Mouse (Mus musculus) stomach, embryonic 15.5 days (tissue): ENCODE results near the gene Atf6. TPM values are rescaled to one million over a fixed set of nuclear protein-coding genes. Genes with fewer than 3 reads are reported as not detected.

Experiments
- ATAC-seq: fragments of 200-750 bp; cut with Nextera tagmentation; 2 replicates; pipeline ENCODE4 v1.8.0; 2017; ENCODE audit warnings: low read depth, moderate number of reproducible peaks, moderate TSS enrichment; ENCODE audit not compliant: insufficient read depth, low FRiP score
- H3K27ac ChIP-seq: fragments of 300-500 bp; sonication (generic); 2 replicates; pipeline ENCODE4 v1.5.1; 2015; ENCODE audit warnings: mild to moderate bottlenecking, inconsistent platforms
- H3K27me3 ChIP-seq: fragments of 300-500 bp; sonication (generic); replicated peaks from 2 replicates; pipeline ENCODE4 v1.6.1; 2015; ENCODE audit warnings: inconsistent platforms
- H3K36me3 ChIP-seq: fragments of 300-500 bp; sonication (generic); 2 replicates; pipeline ENCODE4 v1.6.1; 2015; ENCODE audit warnings: inconsistent platforms
- H3K4me1 ChIP-seq: fragments of 300-500 bp; sonication (generic); 2 replicates; pipeline ENCODE4 v1.6.1; 2015; ENCODE audit warnings: inconsistent platforms
- H3K4me2 ChIP-seq: fragments of 300-500 bp; sonication (generic); 2 replicates; pipeline ENCODE4 v1.6.1; 2015; ENCODE audit warnings: mild to moderate bottlenecking, inconsistent platforms
- H3K4me3 ChIP-seq: fragments of 300-500 bp; sonication (generic); replicated peaks from 2 replicates; pipeline ENCODE4 v1.5.1; 2015; ENCODE audit warnings: inconsistent platforms
- H3K9ac ChIP-seq: fragments of 300-500 bp; sonication (generic); 2 replicates; pipeline ENCODE4 v1.6.1; 2015; ENCODE audit warnings: inconsistent platforms
- H3K9me3 ChIP-seq: fragments of 300-500 bp; sonication (generic); 2 replicates; pipeline ENCODE4 v1.6.1; 2016; ENCODE audit warnings: inconsistent platforms
- WGBS: fragments of 180-500 bp; shearing (Covaris S2); methylation state at CpG from one replicate; pipeline ENCODE4 v1.1.7; 2015; 5-methylcytosine and 5-hydroxymethylcytosine counted together
- polyA plus RNA-seq: library from polyadenylated mRNA; unstranded; fragments of >200 nt; fragmentation: Nextera tagmentation; extraction: Ambion mirVana; gene quantifications from 2 replicates; pipeline ENCODE4 v1.2.1, GENCODE M21; 2015

The Atf6 gene
- polyA plus RNA-seq, 1 experiment from 2014 or later, result 8.9 TPM

DNA sequence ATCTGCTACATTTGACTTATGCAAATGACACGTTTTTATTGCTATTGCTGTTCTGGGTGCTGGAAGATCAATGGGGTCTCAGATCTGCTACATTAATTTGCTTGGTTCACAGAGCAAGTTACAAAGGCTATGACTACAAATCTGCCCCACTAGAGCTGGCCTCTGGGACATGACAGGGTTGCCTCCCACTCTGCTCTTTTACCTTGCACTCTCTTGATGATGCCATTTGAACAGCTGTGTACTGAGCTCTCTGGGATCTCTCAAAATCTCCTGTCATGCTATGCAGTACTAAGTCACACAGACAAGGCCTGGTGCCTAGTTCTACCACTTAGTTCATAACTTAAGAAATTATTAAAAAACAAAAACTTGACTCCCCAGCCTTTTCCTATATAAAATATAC, 79.9 kb downstream of the Atf6 start:
- no peaks in the 10 kb centered on the region for H3K27me3 ChIP-seq
- ATAC-seq, result no peak
- H3K4me3 ChIP-seq, result no peak overlapping the region
- H3K4me1 ChIP-seq, result no peaks in the 10 kb centered on the region; the same call in 1 of the 2 replicates
- H3K4me2 ChIP-seq, result no peak overlapping the region
- 63% methylated on average over 1 of the region's 1 CpGs for WGBS
- H3K27ac ChIP-seq, result no peak overlapping the region
- no peaks in the 10 kb centered on the region for H3K36me3 ChIP-seq
- no peaks in the 10 kb centered on the region for H3K9me3 ChIP-seq
- no peak overlapping the region for H3K9ac ChIP-seq

DNA sequence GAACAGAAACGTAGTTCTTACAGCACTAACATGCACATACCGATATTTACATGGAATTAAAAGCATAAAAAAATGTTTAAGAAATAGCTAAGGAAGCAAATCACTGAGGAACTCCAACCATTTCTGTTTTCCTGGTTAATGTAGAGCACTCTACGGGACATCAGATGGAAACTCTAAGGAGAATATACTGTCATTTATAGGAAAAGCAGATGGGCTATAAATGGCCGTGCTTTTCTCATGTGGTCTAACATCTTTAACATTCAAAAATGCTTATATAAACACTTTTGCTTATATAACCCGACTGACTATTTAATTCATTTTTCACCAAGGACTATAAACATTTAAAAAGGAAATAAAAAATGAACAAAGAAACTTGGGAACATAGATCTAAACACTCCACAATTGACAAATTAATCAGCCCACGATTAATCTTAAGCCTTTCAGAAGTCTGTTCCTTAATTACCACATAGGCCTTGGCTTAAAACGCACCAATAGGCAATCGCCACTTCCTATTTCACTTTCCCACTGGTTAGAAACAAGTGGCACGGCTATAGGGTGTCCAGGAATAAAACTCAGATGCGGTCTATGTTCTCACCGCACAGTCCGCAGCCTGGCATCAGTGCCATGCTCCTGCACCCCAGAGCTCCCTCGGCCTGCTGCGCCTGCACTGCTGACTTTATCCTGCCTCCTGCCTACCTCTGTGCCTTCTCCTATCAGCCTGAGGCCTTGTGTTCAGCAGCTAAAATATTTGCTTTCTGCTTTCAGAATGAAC, 80.8 kb downstream of the Atf6 start:
- Histone ChIP-seq H3K9ac (no peak overlapping the region), H3K27me3 (no peaks in the 10 kb centered on the region), H3K27ac (peak overlapping the region; percentile 60), H3K4me3 (no peak overlapping the region), H3K9me3 (no peaks in the 10 kb centered on the region), H3K4me2 (no peak overlapping the region), H3K36me3 (no peaks in the 10 kb centered on the region), H3K4me1 (no peaks in the 10 kb centered on the region; the same call in 1 of the 2 replicates)
- 58% methylated on average over 14 of the region's 14 CpGs for WGBS
- ATAC-seq, result peak; percentile 43; the same call in 1 of the 2 replicates

DNA sequence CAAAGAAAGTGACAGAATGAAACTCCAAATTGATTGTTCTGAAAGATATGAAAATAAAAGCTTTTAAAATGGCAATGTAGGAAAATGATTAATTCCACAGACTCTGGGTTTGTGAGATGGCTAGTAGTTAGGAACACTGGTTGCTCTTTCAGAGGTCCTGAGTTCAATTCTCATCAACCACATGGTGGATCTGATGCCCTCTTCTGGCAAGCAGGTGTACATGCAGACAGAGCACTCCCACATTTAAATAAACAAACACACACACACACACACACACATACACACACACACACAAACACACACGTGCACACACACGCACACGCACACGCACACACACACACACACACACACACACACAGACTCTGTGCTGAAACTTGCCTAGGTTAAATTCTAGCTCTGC, 89.9 kb downstream of the Atf6 start:
- WGBS, result 94% methylated on average over 4 of the region's 4 CpGs
- no peak overlapping the region for H3K4me3 ChIP-seq
- H3K4me1 ChIP-seq, result no peaks in the 10 kb centered on the region
- H3K36me3 ChIP-seq, result no peaks in the 10 kb centered on the region
- no peak overlapping the region for H3K27ac ChIP-seq
- H3K9ac ChIP-seq, result no peak overlapping the region
- H3K9me3 ChIP-seq, result no peaks in the 10 kb centered on the region
- H3K4me2 ChIP-seq, result no peak overlapping the region
- H3K27me3 ChIP-seq, result no peaks in the 10 kb centered on the region
- no peak for ATAC-seq

DNA sequence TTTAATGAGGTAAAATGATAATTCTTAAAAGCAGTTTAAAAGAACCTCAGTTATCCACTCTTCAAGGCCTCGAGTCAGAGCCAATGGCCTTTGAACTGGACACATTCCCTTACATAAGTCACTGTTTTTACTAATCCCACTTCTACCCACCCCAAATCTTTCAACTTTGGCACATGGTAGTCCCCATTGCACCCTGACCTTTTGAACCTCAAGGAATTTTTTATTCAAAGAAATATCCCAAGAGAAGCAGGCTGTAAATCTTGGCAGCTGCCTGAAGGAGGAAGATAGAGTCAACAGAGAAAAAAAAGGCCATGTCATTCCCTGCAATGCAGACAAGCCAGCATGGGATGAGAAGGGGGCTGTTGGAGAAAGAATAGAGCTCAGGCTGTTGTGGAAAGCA, 93.1 kb downstream of the Atf6 start:
- no peak overlapping the region for H3K27ac ChIP-seq
- 38% methylated on average over 1 of the region's 1 CpGs for WGBS
- no peak overlapping the region for H3K4me2 ChIP-seq
- no peak overlapping the region for H3K4me3 ChIP-seq
- ATAC-seq, result no peak
- H3K36me3 ChIP-seq, result no peaks in the 10 kb centered on the region; the same call in 1 of the 2 replicates
- H3K9me3 ChIP-seq, result no peaks in the 10 kb centered on the region
- H3K4me1 ChIP-seq, result 0 out of 2 replicates have a peak, but pooled peaks cover 5% of the 10 kb centered on the region
- no peaks in the 10 kb centered on the region for H3K27me3 ChIP-seq
- no peak overlapping the region for H3K9ac ChIP-seq

DNA sequence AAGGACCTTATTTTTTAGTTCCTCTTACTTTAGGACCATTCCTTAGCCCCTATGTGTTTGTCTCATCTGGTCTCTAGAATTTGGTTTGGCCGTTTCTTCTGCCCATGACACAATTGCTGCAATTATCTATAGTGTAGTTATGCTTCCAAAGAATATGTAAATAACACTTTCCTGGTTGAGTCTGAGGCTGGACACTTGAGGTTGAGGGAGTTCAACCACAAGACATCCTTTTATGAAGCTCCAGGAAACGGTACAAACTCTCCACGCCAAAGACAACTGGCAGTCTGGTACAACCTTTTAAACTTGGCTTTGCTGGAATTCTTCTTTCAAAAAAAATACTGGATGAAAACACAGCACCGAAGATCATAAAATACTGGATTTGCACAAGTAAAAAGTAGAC, 94.1 kb downstream of the Atf6 start:
- Histone ChIP-seq H3K9me3 (no peaks in the 10 kb centered on the region), H3K36me3 (no peaks in the 10 kb centered on the region; the same call in 1 of the 2 replicates), H3K27me3 (no peaks in the 10 kb centered on the region), H3K9ac (no peak overlapping the region), H3K4me1 (0 out of 2 replicates have a peak, but pooled peaks cover 5% of the 10 kb centered on the region), H3K4me2 (no peak overlapping the region), H3K4me3 (no peak overlapping the region), H3K27ac (no peak overlapping the region)
- ATAC-seq, result no peak
- 81% methylated on average over 4 of the region's 4 CpGs for WGBS

DNA sequence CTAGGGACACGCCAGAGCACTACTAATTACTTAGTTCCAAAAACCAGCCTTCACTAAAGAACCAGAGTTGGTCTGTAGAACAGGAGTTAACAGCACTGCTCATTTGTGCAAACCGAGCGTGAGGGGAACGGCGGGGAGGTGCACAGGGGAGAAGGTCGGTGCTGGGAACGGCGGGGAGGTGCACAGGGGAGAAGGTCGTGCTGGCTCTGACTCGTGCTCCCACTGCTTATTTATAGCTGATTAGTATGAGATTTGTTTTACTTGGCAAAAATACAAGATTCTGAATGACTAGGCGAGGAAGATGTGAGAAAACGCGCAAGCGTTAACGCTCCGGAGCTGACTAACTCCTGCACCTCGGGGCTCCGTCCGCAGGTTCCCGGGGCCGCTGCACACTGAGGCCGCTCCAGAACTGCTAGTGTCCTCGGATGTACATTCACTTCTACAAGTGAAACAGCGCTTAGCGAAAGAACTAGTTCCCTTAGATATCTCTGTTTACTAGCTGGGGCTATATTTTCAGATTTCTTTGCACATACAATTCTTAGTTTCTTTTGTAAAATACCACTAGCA, 96.1 kb downstream of the Atf6 start:
- H3K4me3 ChIP-seq, result no peak overlapping the region
- 48% methylated on average over 25 of the region's 25 CpGs for WGBS
- ATAC-seq, result peak; percentile 70

DNA sequence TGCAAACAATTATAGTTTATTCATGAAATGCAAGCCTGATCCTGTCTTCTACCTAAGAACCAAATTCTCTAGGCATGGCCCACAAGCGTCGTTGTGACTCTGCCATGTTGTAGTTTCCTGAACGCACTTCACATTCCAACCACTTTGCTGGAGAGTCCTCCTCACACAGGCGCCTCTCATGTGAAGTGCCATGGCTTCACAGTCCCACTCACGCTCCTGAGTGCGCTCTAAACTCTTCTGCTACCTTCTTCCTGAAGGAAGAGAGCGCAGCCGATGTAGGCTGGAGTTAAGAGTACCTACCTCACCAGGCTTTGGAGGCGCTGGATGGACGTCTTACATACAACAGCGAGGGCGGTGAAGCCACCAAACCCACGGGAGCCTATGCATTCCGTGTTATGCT, 96.9 kb downstream of the Atf6 start:
- H3K9ac ChIP-seq, result no peak overlapping the region
- no peaks in the 10 kb centered on the region; the same call in 1 of the 2 replicates for H3K36me3 ChIP-seq
- 86% methylated on average over 14 of the region's 14 CpGs for WGBS
- H3K9me3 ChIP-seq, result no peaks in the 10 kb centered on the region
- no peaks in the 10 kb centered on the region for H3K27me3 ChIP-seq
- H3K27ac ChIP-seq, result no peak overlapping the region; the same call in 1 of the 2 replicates
- H3K4me1 ChIP-seq, result 0 out of 2 replicates have a peak, but pooled peaks cover 5% of the 10 kb centered on the region
- no peak for ATAC-seq
- H3K4me3 ChIP-seq, result no peak overlapping the region
- H3K4me2 ChIP-seq, result no peak overlapping the region

More for the DNA sequence above, 96.1 kb downstream of the Atf6 start:
- Histone ChIP-seq H3K9ac (no peak overlapping the region), H3K36me3 (no peaks in the 10 kb centered on the region; the same call in 1 of the 2 replicates), H3K27me3 (no peaks in the 10 kb centered on the region), H3K4me2 (peak overlapping the region; percentile 33), H3K4me1 (0 out of 2 replicates have a peak, but pooled peaks cover 5% of the 10 kb centered on the region), H3K27ac (peak overlapping the region; percentile 26; the same call in 1 of the 2 replicates), H3K9me3 (no peaks in the 10 kb centered on the region)

DNA sequence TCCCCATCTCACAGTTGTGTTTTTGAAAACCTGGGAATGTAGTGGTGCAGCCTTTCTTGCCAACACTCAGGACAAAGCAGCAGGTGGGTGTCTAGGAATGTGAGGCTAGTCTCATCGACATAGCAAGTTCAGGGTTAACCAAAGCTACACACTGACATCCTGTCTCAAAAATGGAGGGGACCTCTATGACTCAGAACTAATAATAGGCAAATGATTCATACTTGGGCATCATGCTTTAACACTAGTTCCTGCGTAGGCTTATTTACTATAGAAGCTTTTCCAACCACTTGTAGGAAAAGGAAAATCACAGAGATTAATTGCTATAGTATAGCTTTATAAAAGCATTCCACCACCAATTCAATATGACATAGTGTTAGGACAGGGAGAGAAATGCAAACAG, 100.6 kb downstream of the Atf6 start:
- WGBS, result 35% methylated on average over 2 of the region's 2 CpGs
- peak overlapping the region; percentile 57; the same call in 1 of the 2 replicates for H3K27ac ChIP-seq
- H3K27me3 ChIP-seq, result no peaks in the 10 kb centered on the region
- no peak overlapping the region for H3K4me2 ChIP-seq
- no peak overlapping the region for H3K9ac ChIP-seq
- peak; percentile 42; the same call in 1 of the 2 replicates for ATAC-seq
- H3K36me3 ChIP-seq, result no peaks in the 10 kb centered on the region; the same call in 1 of the 2 replicates
- H3K4me1 ChIP-seq, result 0 out of 2 replicates have a peak, but pooled peaks cover 5% of the 10 kb centered on the region
- H3K9me3 ChIP-seq, result no peaks in the 10 kb centered on the region
- no peak overlapping the region for H3K4me3 ChIP-seq

DNA sequence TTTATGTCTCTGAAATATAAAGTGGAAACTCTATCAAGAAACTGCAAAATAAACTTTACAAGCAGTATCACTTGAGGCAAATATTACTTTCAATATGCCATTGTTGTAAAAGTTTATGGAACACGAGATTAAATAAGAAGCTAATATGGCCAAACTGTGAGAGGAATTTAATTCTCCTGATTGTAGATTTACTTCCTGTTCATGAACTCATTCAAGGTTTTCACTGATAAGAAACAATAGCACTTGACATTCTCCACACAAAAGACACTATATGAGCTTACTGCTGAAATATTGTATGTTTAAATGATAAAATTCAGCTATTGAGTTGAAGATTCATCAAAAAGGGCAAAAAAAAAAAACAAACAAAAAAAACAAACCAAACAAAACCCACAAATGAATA, 102.8 kb downstream of the Atf6 start:
- no peak overlapping the region for H3K27ac ChIP-seq
- WGBS, result 70% methylated on average over 1 of the region's 1 CpGs
- no peaks in the 10 kb centered on the region for H3K9me3 ChIP-seq
- no peak for ATAC-seq
- no peak overlapping the region for H3K4me3 ChIP-seq
- H3K4me1 ChIP-seq, result no peaks in the 10 kb centered on the region
- H3K4me2 ChIP-seq, result no peak overlapping the region
- H3K36me3 ChIP-seq, result no peaks in the 10 kb centered on the region; the same call in 1 of the 2 replicates
- H3K27me3 ChIP-seq, result no peaks in the 10 kb centered on the region
- no peak overlapping the region for H3K9ac ChIP-seq

DNA sequence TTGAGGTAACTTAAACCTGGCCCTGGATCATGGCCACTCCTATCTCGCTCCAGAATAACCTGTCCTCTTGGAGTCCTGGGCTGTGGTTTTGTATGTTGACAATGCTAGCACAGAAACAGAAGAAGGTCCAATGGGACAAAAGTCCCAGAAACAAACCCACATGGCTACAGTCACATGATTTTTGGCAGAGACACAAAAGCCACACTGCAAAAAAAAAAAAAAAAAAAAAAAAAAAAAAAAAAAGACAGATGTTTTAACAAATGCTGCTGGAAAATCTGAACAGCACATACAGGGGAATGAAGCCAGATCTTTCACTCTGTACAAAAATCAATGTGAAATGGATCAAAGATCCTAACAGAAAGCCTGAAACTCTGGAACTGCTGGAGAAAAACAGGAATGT, 105.9 kb downstream of the Atf6 start:
- Histone ChIP-seq H3K36me3 (no peaks in the 10 kb centered on the region), H3K4me2 (no peak overlapping the region), H3K27me3 (no peaks in the 10 kb centered on the region), H3K4me3 (no peak overlapping the region), H3K9ac (no peak overlapping the region), H3K9me3 (no peaks in the 10 kb centered on the region), H3K4me1 (no peaks in the 10 kb centered on the region), H3K27ac (no peak overlapping the region)
- 93% methylated on average over 1 of the region's 1 CpGs for WGBS
- ATAC-seq, result no peak

DNA sequence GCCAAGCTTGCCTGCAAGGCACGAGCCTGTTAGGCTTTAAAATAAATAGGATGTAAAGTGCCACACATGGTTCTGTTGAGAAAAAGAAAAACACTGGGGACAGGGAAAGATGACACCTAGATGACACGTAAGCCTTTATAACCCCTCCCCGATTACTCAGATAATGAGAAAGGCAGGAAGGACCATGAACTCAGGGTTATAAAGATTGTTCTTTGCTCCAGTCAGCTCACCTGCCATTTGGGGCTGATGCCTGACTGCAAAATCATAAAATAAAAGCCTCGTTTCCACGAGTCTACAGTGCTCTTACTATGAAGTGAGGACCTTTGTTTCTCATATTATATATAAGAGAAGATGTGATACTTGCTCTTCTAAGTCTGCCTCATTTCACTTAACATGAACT, 114.0 kb downstream of the Atf6 start:
- H3K27me3 ChIP-seq, result no peaks in the 10 kb centered on the region
- H3K4me2 ChIP-seq, result no peak overlapping the region
- no peak overlapping the region for H3K4me3 ChIP-seq
- H3K36me3 ChIP-seq, result no peaks in the 10 kb centered on the region
- H3K9ac ChIP-seq, result no peak overlapping the region
- 88% methylated on average over 5 of the region's 5 CpGs for WGBS
- no peak overlapping the region for H3K27ac ChIP-seq
- H3K9me3 ChIP-seq, result no peaks in the 10 kb centered on the region
- H3K4me1 ChIP-seq, result no peaks in the 10 kb centered on the region
- ATAC-seq, result no peak

DNA sequence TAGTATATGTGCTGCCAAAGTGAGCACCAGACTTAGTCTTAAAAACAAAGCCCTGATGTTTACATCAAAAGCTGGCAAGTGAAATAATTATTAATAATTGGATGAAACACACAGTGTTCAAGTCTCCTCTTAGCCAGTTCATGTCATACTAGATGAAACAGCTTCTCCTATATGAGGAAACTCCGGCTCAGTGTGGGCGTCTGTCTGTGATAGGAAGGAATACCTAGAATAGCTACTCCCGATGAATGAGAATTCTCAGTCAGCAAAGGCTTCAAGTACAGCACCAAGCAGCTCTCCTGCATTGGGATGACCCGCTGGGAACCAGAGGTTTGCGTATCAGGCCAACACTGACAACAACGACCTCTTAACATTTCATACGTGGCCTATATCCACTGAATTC, 115.8 kb downstream of the Atf6 start:
- Histone ChIP-seq H3K36me3 (no peaks in the 10 kb centered on the region), H3K4me1 (no peaks in the 10 kb centered on the region), H3K9ac (no peak overlapping the region), H3K4me3 (no peak overlapping the region), H3K27ac (no peak overlapping the region), H3K27me3 (no peaks in the 10 kb centered on the region), H3K4me2 (no peak overlapping the region), H3K9me3 (no peaks in the 10 kb centered on the region)
- 88% methylated on average over 7 of the region's 7 CpGs for WGBS
- ATAC-seq, result no peak
